Comparison of ENCODE assay signal across 12 mouse cellular contexts in the genomic region with DNA sequence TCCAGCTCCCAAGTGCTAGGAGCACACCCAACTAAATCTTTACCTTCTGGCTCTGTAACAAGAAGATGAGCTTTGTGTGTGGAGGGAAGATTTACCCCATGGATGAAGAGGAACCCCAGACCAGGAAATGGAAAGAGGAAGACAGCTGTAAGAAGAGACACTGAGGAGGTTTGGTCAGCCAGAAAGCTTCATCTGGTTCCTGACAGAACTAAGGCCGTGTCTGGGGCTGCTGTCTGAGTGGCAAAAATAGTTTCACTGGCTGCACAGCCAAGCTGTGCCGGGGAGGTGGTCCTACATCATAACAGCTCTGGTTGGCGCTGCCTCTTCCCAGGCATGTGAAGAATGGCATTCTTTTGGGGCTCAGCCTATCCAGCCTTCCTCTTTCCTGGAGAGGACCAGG. TPM values are rescaled to one million over a fixed set of nuclear protein-coding genes. Genes with fewer than 3 reads are reported as not detected.
DNase-seq lines count a peak whose midpoint lies in the region; ATAC-seq lines count a peak whose summit lies in the region.
"Had no signal": no experiment of that assay in that cellular context is flagged by ENCODE, and none has a peak within 500 bp of the region (broad histone marks: within the 10 kb centered on the region; RNA-seq: fewer than 3 reads in every experiment).

No protein-coding gene starts in this region.

- H3K27ac ChIP-seq in heart, embryonic 14.5 days (replicated peaks in 1 of 2; ENCODE audit: control insufficient read depth in 1 of 2, insufficient read depth in 1 of 2, low read depth in 2 of 2, low read length in 2 of 2) = peak overlapping the region; percentile 96 to 98
- no peak overlapping the region for H3K27ac ChIP-seq in forebrain, embryonic 13.5 days
- H3K27ac ChIP-seq: neural tube, embryonic 12.5 days had no signal

- H3K4me2 ChIP-seq in heart, embryonic 14.5 days (ENCODE audit: low read length) = no peak overlapping the region
- no peak overlapping the region for H3K4me2 ChIP-seq in forebrain, embryonic 13.5 days
- H3K4me2 ChIP-seq: neural tube, embryonic 12.5 days had no signal

- no peak overlapping the region for H3K4me3 ChIP-seq in heart, embryonic 14.5 days (ENCODE audit: control insufficient read depth in 1 of 2, insufficient read depth in 1 of 2, low read depth in 1 of 2, low read length in 2 of 2)
- no peak overlapping the region for H3K4me3 ChIP-seq in forebrain, embryonic 13.5 days
- H3K4me3 ChIP-seq: neural tube, embryonic 12.5 days had no signal

- H3K4me1 ChIP-seq in heart, embryonic 14.5 days (ENCODE audit: control insufficient read depth in 2 of 2, insufficient read depth in 2 of 2, low read length in 2 of 2) = peaks cover 10 to 28% of the 10 kb centered on the region in 2 experiments
- peaks cover 7% of the 10 kb centered on the region for H3K4me1 ChIP-seq in forebrain, embryonic 13.5 days

- ATAC-seq in heart, embryonic 14.5 days (ENCODE audit: insufficient number of reproducible peaks, insufficient read depth, low FRiP score, low read depth) = peak; percentile 54; the same call in 1 of the 2 replicates
- peak; percentile 78 for ATAC-seq in megakaryocyte progenitor cell, adult 5-6 weeks (replicated peaks; ENCODE audit: poor library complexity)
- no peak for ATAC-seq in forebrain, embryonic 13.5 days
- ATAC-seq: forebrain, embryonic 14.5 days had no signal

- no peaks in the 10 kb centered on the region for H3K27me3 ChIP-seq in heart, embryonic 14.5 days (ENCODE audit: control insufficient read depth, insufficient read depth, low read length)
- no peaks in the 10 kb centered on the region for H3K27me3 ChIP-seq in forebrain, embryonic 13.5 days
- H3K27me3 ChIP-seq: neural tube, embryonic 12.5 days had no signal

- H3K36me3 ChIP-seq in heart, embryonic 14.5 days (ENCODE audit: control insufficient read depth, insufficient read depth, low read length) = no peaks in the 10 kb centered on the region
- no peaks in the 10 kb centered on the region for H3K36me3 ChIP-seq in forebrain, embryonic 13.5 days (ENCODE audit: poor library complexity, severe bottlenecking)
- H3K36me3 ChIP-seq: neural tube, embryonic 12.5 days had no signal

- H3K9me3 ChIP-seq in heart, embryonic 14.5 days (ENCODE audit: control insufficient read depth, low read length) = no peaks in the 10 kb centered on the region
- H3K9me3 ChIP-seq in forebrain, embryonic 13.5 days (replicated peaks) = no peaks in the 10 kb centered on the region
- H3K9me3 ChIP-seq: neural tube, embryonic 12.5 days had no signal

- peak; percentile 40 for DNase-seq in layer of hippocampus, adult 11-12 months (ENCODE audit: low spot score)
- no peak for DNase-seq in layer of hippocampus, postnatal 10 days (ENCODE audit: low spot score in 2 of 2)
- DNase-seq in brain, adult 2 months (ENCODE audit: low read depth, low spot score) = peak; percentile 45
- DNase-seq in left cerebral cortex, postnatal 4 days = no peak
- DNase-seq: cerebellum, adult 9-11 months; kidney, postnatal 14 days; thymus, postnatal 25 days had no signal

- WGBS in heart, embryonic 14.5 days = 3% methylated on average over 3 of the region's 3 CpGs
- WGBS in forebrain, embryonic 13.5 days = 77% methylated on average over 3 of the region's 3 CpGs

- intact Hi-C loops in left cerebral cortex, postnatal 4 days (cut with DNase I) = no loop called here

- peak overlapping the region; percentile 66 for H3K9ac ChIP-seq in heart, embryonic 14.5 days (ENCODE audit: low read length)
- H3K9ac ChIP-seq in forebrain, embryonic 13.5 days = no peak overlapping the region
- H3K9ac ChIP-seq: neural tube, embryonic 12.5 days had no signal

RNA-seq across cellular contexts. Expression of gene Sparc, which starts 10.0 kb away (rescaled TPM):
- total RNA-seq in layer of hippocampus, postnatal 10 days (2021) = 100 to 1,000 TPM; 378 to 402 TPM
- 1,748 and 1,849 TPM in 2 replicates for polyA plus RNA-seq in heart, embryonic 14.5 days (2014; fragmentation: Nextera tagmentation; extraction: Ambion mirVana)
- not detected in 2 replicates for total RNA-seq in megakaryocyte progenitor cell, adult 5-6 weeks (2015)
- not detected in 2 replicates for total RNA-seq in megakaryocyte progenitor cell, adult 5-6 weeks (2017)
- 273 and 289 TPM in 2 replicates for polyA plus RNA-seq in forebrain, embryonic 13.5 days (2015; fragmentation: Nextera tagmentation; extraction: Ambion mirVana)
- 100 to 1,000 TPM; 228 to 243 TPM for total RNA-seq in left cerebral cortex, postnatal 4 days (2021)

RNA-seq across cellular contexts. Expression of gene Atox1, which starts 28.1 kb away (rescaled TPM):
- total RNA-seq in layer of hippocampus, postnatal 10 days (2021) = 100 to 1,000 TPM; 139 to 143 TPM
- polyA plus RNA-seq in heart, embryonic 14.5 days (2014; fragmentation: Nextera tagmentation; extraction: Ambion mirVana) = 311 and 354 TPM in 2 replicates
- total RNA-seq in megakaryocyte progenitor cell, adult 5-6 weeks (2015) = 120 TPM in 2 replicates
- 54.3 and 72.9 TPM in 2 replicates for total RNA-seq in megakaryocyte progenitor cell, adult 5-6 weeks (2017)
- polyA plus RNA-seq in forebrain, embryonic 13.5 days (2015; fragmentation: Nextera tagmentation; extraction: Ambion mirVana) = 260 and 278 TPM in 2 replicates
- 100 to 1,000 TPM; 124 to 130 TPM for total RNA-seq in left cerebral cortex, postnatal 4 days (2021)

RNA-seq across cellular contexts. Expression of gene G3bp1, which starts 36.5 kb away (rescaled TPM):
- total RNA-seq in layer of hippocampus, postnatal 10 days (2021) = 10 to 100 TPM; 43.8 to 44.0 TPM
- polyA plus RNA-seq in heart, embryonic 14.5 days (2014; fragmentation: Nextera tagmentation; extraction: Ambion mirVana) = 103 and 104 TPM in 2 replicates
- 79.3 and 85.5 TPM in 2 replicates for total RNA-seq in megakaryocyte progenitor cell, adult 5-6 weeks (2015)
- total RNA-seq in megakaryocyte progenitor cell, adult 5-6 weeks (2017) = 123 and 135 TPM in 2 replicates
- polyA plus RNA-seq in forebrain, embryonic 13.5 days (2015; fragmentation: Nextera tagmentation; extraction: Ambion mirVana) = 182 and 199 TPM in 2 replicates
- total RNA-seq in left cerebral cortex, postnatal 4 days (2021) = 10 to 100 TPM; 53.1 to 56.4 TPM

Comparison
In these comparisons a context has a peak if more than half of its experiments do, and no peak if none do; other contexts are left out.
1. DNase-seq: peak in layer of hippocampus, adult 11-12 months (single experiment) and brain, adult 2 months (single experiment); none in layer of hippocampus, postnatal 10 days (0 of 2) and left cerebral cortex, postnatal 4 days (single experiment).
2. RNA of gene Sparc, which starts 10.0 kb away (total RNA-seq): 378 to 402 TPM in layer of hippocampus, postnatal 10 days and 228 to 243 TPM in left cerebral cortex, postnatal 4 days; not detected in megakaryocyte progenitor cell, adult 5-6 weeks; every median in the first group is over 100 times any median in the second.